Mouse (Mus musculus) thymus, adult 2 months (tissue): Measurements from ENCODE around the gene Tex13c3. TPM values are rescaled to one million over a fixed set of nuclear protein-coding genes. Genes with fewer than 3 reads are reported as not detected.
"Not testable (repeated sequence)": the region's sequence is repeated elsewhere in the genome, so short reads cannot be mapped to it uniquely, and the experiment has no call there.

Experiments
- DNase-seq: peaks from one replicate; pipeline ENCODE4 v3.0.0; 2021
- H3K27ac ChIP-seq: fragments of 200-500 bp; 2 replicates; pipeline ENCODE4 v1.5.1; 2012; ENCODE audit warnings: low read length, control low read depth; ENCODE audit not compliant: control insufficient read depth, insufficient read depth
- H3K27me3 ChIP-seq: fragments of 200-500 bp; 2 replicates; pipeline ENCODE4 v1.6.1; 2012; ENCODE audit warnings: mild to moderate bottlenecking, low read length, moderate library complexity, mixed read lengths; ENCODE audit not compliant: control insufficient read depth, insufficient read depth
- H3K36me3 ChIP-seq: fragments of 200-500 bp; 2 replicates; pipeline ENCODE4 v1.6.1; 2012; ENCODE audit warnings: mild to moderate bottlenecking, low read length, moderate library complexity; ENCODE audit not compliant: control insufficient read depth, insufficient read depth
- H3K4me1 ChIP-seq: fragments of 200-500 bp; replicated peaks from 2 replicates; pipeline ENCODE4 v1.6.1; 2012; ENCODE audit warnings: low read length; ENCODE audit not compliant: control insufficient read depth, insufficient read depth
- H3K4me3 ChIP-seq: fragments of 200-500 bp; 2 replicates; pipeline ENCODE4 v1.5.1; 2012; ENCODE audit warnings: mild to moderate bottlenecking, low read length, control low read depth, moderate library complexity; ENCODE audit not compliant: control insufficient read depth, insufficient read depth
- CTCF ChIP-seq: fragments of 200-500 bp; IDR thresholded peaks from 2 replicates; pipeline ENCODE4 v1.5.1; 2012; ENCODE audit warnings: mild to moderate bottlenecking, control low read depth, low read length, moderate library complexity, borderline replicate concordance; ENCODE audit not compliant: control insufficient read depth, poor library complexity, insufficient read depth; ENCODE audit errors: extremely low read depth
- POLR2A ChIP-seq: fragments of 200-500 bp; IDR thresholded peaks from 2 replicates; pipeline ENCODE4 v1.6.1; 2012; ENCODE audit warnings: mild to moderate bottlenecking, low read length, control low read depth, moderate library complexity; ENCODE audit not compliant: control insufficient read depth, poor library complexity, insufficient read depth; ENCODE audit errors: extremely low read depth
- WGBS: fragments of 180-500 bp; shearing (Covaris S2); methylation state at CpG from one replicate; pipeline ENCODE4 v1.1.7; 2018; 5-methylcytosine and 5-hydroxymethylcytosine counted together
- polyA plus RNA-seq: library from polyadenylated mRNA; depleted of rRNA; stranded (reverse); fragments of >200 nt; gene quantifications from 2 replicates; pipeline ENCODE4 v1.2.3, GENCODE M21; 2012; rRNA removed

Gene Tex13c3
- polyA plus RNA-seq, result not detected in 2 replicates

GRCm38 (mm10) chrX:19481219-19481618, at the start of gene Tex13c3:
Gene Tex13c3 (minus strand): TSS chrX:19481319.
- H3K4me3 ChIP-seq, H3K27ac ChIP-seq, H3K4me1 ChIP-seq, DNase-seq, H3K27me3 ChIP-seq, H3K36me3 ChIP-seq: not testable (repeated sequence)
- 97% methylated on average over 5 of the region's 5 CpGs for WGBS

GRCm38 (mm10) chrX:19489731-19490130, 8.6 kb upstream of the Tex13c3 start:
- Histone ChIP-seq H3K4me3 (no peak overlapping the region), H3K36me3 (no peaks in the 10 kb centered on the region), H3K27ac (no peak overlapping the region), H3K4me1 (no peaks in the 10 kb centered on the region), H3K27me3 (no peaks in the 10 kb centered on the region)
- 90% methylated on average over 4 of the region's 4 CpGs for WGBS
- TF ChIP-seq POLR2A (no peak), CTCF (no peak)
- no peak for DNase-seq
